Mouse (Mus musculus) megakaryocyte, embryonic 14.5 days (primary cell): ENCODE data around the gene Ubxn1.

Experiments
- FLI1 ChIP-seq: IDR thresholded peaks from 2 replicates; pipeline ENCODE4 v1.6.1; 2012; ENCODE audit warnings: low read length, inconsistent platforms, mixed read lengths
- GATA1 ChIP-seq: IDR thresholded peaks from 3 replicates; pipeline ENCODE4 v1.6.1; 2012; ENCODE audit warnings: mixed read lengths, low read length, inconsistent platforms, borderline replicate concordance

DNA sequence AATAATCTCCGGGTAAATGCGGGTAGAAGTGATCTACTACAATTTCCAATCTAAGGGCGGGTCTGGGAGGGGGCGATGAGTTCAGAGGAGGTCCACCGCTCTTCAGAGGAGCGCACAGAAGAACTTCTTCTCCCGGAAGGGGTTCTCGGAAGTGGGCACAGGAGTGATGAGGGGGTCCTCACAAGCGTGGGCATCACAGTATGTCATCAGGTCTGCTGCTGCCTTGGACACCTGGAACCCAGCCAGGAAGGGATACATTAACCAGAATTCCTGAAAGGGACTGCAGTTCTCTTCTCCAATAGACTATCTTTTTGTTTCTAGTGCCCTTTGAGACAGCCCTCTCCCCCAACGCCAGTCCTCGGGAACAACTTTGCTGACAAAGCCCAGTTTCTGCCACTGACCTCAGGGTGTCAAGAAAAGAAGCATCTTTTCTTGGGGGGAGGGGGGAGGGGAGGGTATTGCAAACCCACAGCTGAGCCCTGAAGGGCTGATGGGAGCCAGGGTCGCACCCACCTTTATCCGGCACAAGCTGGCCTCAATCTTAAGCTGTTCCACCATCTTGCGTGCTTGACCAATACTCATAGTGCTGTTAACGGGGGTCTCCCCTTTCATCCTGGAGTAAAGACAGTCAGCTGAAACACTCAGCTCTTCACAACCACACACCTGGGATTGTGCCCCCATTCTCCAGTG is 33.1 kb upstream of the Ubxn1 start:
- TF ChIP-seq GATA1 (no peak), FLI1 (no peak)
